Mouse (Mus musculus) heart, embryonic 11.5 days (tissue): ENCODE measurements around the gene Lmo1. TPM values are rescaled to one million over a fixed set of nuclear protein-coding genes. Genes with fewer than 3 reads are reported as not detected.

ENCODE experiments used
- ATAC-seq: fragments of 200-750 bp; cut with Nextera tagmentation; replicated peaks from 2 replicates; pipeline ENCODE4 v1.8.0; 2017; ENCODE audit warnings: moderate library complexity; ENCODE audit not compliant: insufficient number of reproducible peaks, low FRiP score, low TSS enrichment
- H3K27ac ChIP-seq: fragments of 300-500 bp; sonication (generic); 2 replicates; pipeline ENCODE4 v1.5.1; 2014; ENCODE audit warnings: mild to moderate bottlenecking, low read depth, low read length
- H3K27me3 ChIP-seq: fragments of 300-500 bp; sonication (generic); 2 replicates; pipeline ENCODE4 v1.6.1; 2014; ENCODE audit warnings: mild to moderate bottlenecking, low read length, mixed read lengths; ENCODE audit not compliant: control insufficient read depth, insufficient read depth
- H3K36me3 ChIP-seq: fragments of 300-500 bp; sonication (generic); 2 replicates; pipeline ENCODE4 v1.6.1; 2014; ENCODE audit warnings: mild to moderate bottlenecking, low read length, moderate library complexity, mixed read lengths; ENCODE audit not compliant: control insufficient read depth, insufficient read depth
- H3K4me1 ChIP-seq: fragments of 300-500 bp; sonication (generic); 2 replicates; pipeline ENCODE4 v1.6.1; 2014; ENCODE audit warnings: low read length; ENCODE audit not compliant: control insufficient read depth, insufficient read depth
- H3K4me2 ChIP-seq: fragments of 300-500 bp; sonication (generic); 2 replicates; pipeline ENCODE4 v1.6.1; 2014; ENCODE audit warnings: mild to moderate bottlenecking, moderate library complexity
- H3K4me3 ChIP-seq: fragments of 300-500 bp; sonication (generic); 2 replicates; pipeline ENCODE4 v1.5.1; 2014; ENCODE audit warnings: low read depth, low read length
- H3K9ac ChIP-seq: fragments of 300-500 bp; sonication (generic); 2 replicates; pipeline ENCODE4 v1.6.1; 2014; ENCODE audit warnings: mild to moderate bottlenecking, low read depth, low read length, moderate library complexity
- H3K9me3 ChIP-seq: fragments of 300-500 bp; sonication (generic); replicated peaks from 2 replicates; pipeline ENCODE4 v1.6.1; 2016; ENCODE audit warnings: low read length; ENCODE audit not compliant: control insufficient read depth
- WGBS: fragments of 180-500 bp; shearing (Covaris S2); extraction: QIAGEN DNeasy Blood & Tissue Kit; methylation state at CpG from one replicate; pipeline ENCODE4 v1.1.7; 2014; ENCODE audit not compliant: insufficient replicate concordance; 5-methylcytosine and 5-hydroxymethylcytosine counted together
- polyA plus RNA-seq: library from polyadenylated mRNA; unstranded; fragments of >200 nt; fragmentation: Nextera tagmentation; extraction: Ambion mirVana; gene quantifications from 2 replicates; pipeline ENCODE4 v1.2.1, GENCODE M21; 2014

Lmo1 gene
- 1.7 and 2.1 TPM in 2 replicates for polyA plus RNA-seq

DNA sequence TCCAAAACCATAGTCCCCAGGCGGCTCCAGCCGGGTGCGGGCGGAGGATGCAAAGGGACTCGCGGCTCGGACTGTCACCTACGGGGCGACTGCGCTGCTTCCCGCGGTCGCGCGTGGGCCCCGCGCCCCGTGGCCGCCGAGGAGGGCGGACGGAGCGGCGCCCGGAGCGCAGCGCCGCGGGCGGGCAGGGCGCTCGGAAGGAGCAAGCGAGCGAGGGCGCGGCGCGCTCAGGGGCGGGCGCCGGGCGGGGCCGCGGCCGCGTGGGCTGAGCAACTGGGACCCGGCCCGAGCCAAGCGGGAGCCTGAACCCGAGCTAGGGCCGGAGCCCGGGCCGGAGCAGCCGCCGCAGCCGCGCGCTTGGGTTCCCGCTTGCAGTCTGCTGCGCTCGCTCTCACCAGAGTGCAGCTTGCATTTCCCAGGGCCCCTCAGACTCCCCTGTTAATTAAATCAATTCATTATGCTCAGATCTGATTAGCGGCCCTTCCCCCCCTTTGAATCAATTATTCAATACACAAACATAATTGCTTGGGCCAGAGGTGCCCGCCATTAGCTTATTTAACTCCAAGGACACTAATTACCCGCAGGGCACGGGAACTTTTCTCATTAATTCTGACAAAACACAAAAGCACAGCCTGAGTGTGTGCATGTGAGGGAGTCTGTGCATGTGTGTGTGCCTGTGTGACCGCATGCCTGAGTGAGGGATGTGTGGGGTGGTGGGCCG lies at the start of gene Lmo1:
TSS of gene Lmo1 (minus strand) at position 259 of the 721 bp plus-strand sequence.
- ATAC-seq, result no peak
- H3K4me1 ChIP-seq, result peaks cover 7% of the 10 kb centered on the region; the same call in 1 of the 2 replicates
- peaks cover 62% of the 10 kb centered on the region for H3K27me3 ChIP-seq
- peak within 1 kb of the TSS; percentile 67; the same call in 1 of the 2 replicates for H3K9ac ChIP-seq
- no peaks in the 10 kb centered on the region for H3K36me3 ChIP-seq
- H3K27ac ChIP-seq, result no peak within 1 kb of the TSS
- peak within 1 kb of the TSS; percentile 64 for H3K4me3 ChIP-seq
- under 1% methylated on average over 55 of the region's 67 CpGs for WGBS
- peak within 1 kb of the TSS; percentile 100 for H3K4me2 ChIP-seq
- H3K9me3 ChIP-seq, result no peaks in the 10 kb centered on the region

DNA sequence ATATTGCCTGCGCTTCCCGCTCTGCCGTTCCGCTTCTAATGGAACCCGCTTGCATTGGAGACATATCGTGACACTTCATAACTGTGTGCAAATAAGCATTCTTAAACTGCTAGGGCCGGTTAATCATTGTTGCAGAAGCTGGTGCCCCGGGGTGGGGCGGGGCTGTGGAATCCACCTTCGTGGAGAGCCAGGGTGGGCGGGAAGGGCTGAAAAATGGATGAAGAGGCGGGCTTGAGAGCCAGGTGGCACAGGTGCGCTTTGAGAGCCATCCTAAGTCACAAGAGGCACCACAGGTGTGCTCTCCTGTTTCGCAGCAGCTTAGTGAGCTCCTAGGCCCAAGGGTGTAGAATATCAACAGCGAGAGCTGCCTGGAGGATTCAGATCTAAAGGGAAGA lies 46.7 kb upstream of the Lmo1 start:
- Histone ChIP-seq H3K4me2 (no peak overlapping the region), H3K9ac (no peak overlapping the region), H3K4me1 (no peaks in the 10 kb centered on the region), H3K36me3 (no peaks in the 10 kb centered on the region), H3K27ac (no peak overlapping the region), H3K4me3 (no peak overlapping the region), H3K27me3 (no peaks in the 10 kb centered on the region), H3K9me3 (no peaks in the 10 kb centered on the region)
- ATAC-seq, result no peak
- 77% methylated on average over 15 of the region's 15 CpGs for WGBS

DNA sequence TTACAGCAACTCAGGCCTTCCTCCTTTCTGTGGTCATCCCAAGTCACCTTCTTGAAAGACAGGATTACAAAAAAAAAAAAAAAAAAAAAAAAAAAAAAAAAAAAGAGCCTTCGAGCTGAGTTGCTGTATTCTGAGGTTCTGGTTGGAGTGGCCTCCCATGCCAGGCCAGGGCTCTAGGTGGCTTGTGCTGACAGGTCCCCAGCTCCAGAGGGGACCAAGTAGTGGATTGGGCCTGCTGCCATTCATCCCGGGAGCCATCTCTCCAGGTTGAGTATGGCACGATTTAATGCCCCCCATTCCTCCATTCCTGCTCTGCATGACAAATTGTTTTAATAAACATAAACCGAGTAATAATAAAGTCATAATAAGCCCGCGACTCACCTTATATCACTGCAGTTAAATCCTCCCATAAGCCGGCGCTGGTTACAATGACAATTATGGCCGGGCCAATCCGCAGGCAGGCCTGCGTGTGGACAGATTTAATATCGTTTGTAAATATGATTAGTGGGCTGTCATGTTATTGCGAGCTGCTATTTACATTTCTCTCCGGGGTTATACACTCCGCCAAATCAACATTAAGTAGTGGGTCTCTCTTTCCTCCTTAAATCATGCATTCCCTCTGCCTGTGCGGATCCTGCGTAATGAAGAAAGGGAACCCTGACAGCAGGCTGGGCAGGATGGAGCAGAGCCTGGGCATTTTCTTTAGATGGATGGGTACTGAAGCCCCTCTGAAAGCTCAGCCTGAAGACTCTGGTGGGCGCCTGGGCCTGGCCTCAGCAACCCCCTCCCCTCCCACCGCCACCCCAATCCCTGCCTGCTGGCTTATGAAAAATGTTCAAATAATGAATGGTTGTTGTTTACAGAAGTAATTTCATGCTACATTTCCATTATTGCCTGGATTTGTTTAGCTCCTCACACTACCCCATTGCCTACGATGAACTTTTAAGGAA lies 46.0 kb upstream of the Lmo1 start:
- H3K4me2 ChIP-seq, result no peak overlapping the region
- no peak overlapping the region for H3K27ac ChIP-seq
- whole genome bisulfite sequencing, result 87% methylated on average over 20 of the region's 20 CpGs
- H3K4me1 ChIP-seq, result no peaks in the 10 kb centered on the region
- H3K4me3 ChIP-seq, result no peak overlapping the region
- no peaks in the 10 kb centered on the region for H3K36me3 ChIP-seq
- no peaks in the 10 kb centered on the region for H3K9me3 ChIP-seq
- H3K9ac ChIP-seq, result no peak overlapping the region
- ATAC-seq, result no peak
- no peaks in the 10 kb centered on the region for H3K27me3 ChIP-seq

DNA sequence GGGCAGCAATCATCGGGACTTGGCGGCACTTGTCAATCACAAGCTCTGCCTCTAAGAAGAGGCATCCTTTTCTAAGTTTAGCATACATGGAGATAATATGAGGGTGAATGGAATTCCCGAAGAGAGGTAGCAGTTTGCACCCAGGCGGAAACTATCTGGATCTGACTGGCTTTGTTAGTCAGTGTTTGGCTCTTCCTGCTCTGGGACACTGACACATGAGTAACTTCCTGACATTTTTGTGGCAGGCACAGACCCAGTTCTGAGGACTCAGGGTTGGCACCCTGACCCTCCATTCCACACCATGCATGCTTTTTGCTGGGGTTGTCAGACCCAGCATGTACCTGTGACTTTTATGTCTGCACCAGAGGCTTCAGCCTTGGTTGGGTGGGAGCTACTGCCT lies 45.0 kb upstream of the Lmo1 start:
- Histone ChIP-seq H3K9me3 (no peaks in the 10 kb centered on the region), H3K4me3 (no peak overlapping the region), H3K27me3 (no peaks in the 10 kb centered on the region), H3K9ac (no peak overlapping the region), H3K4me1 (no peaks in the 10 kb centered on the region), H3K4me2 (no peak overlapping the region), H3K27ac (no peak overlapping the region), H3K36me3 (no peaks in the 10 kb centered on the region)
- WGBS, result 46% methylated on average over 4 of the region's 4 CpGs
- no peak for ATAC-seq

DNA sequence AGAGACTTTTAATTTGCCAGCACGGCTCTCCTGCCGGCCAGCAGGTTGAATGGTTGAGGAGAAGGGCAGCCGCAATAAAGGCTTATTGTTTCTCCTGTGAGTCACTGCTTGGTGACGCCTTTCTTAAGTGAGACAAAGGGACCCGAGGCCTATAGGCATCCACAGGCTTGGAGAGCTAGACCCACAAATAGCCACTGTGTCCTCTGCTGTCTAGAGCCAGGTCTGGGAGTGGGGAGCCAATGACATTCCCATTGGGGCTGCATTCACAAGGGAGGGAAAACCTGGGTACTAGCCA lies 43.9 kb upstream of the Lmo1 start:
- H3K4me1 ChIP-seq, result no peaks in the 10 kb centered on the region
- H3K36me3 ChIP-seq, result no peaks in the 10 kb centered on the region
- H3K27ac ChIP-seq, result no peak overlapping the region
- no peak overlapping the region for H3K4me2 ChIP-seq
- H3K4me3 ChIP-seq, result no peak overlapping the region
- H3K9ac ChIP-seq, result no peak overlapping the region
- 58% methylated on average over 5 of the region's 5 CpGs for WGBS
- no peak for ATAC-seq
- no peaks in the 10 kb centered on the region for H3K9me3 ChIP-seq
- H3K27me3 ChIP-seq, result no peaks in the 10 kb centered on the region

DNA sequence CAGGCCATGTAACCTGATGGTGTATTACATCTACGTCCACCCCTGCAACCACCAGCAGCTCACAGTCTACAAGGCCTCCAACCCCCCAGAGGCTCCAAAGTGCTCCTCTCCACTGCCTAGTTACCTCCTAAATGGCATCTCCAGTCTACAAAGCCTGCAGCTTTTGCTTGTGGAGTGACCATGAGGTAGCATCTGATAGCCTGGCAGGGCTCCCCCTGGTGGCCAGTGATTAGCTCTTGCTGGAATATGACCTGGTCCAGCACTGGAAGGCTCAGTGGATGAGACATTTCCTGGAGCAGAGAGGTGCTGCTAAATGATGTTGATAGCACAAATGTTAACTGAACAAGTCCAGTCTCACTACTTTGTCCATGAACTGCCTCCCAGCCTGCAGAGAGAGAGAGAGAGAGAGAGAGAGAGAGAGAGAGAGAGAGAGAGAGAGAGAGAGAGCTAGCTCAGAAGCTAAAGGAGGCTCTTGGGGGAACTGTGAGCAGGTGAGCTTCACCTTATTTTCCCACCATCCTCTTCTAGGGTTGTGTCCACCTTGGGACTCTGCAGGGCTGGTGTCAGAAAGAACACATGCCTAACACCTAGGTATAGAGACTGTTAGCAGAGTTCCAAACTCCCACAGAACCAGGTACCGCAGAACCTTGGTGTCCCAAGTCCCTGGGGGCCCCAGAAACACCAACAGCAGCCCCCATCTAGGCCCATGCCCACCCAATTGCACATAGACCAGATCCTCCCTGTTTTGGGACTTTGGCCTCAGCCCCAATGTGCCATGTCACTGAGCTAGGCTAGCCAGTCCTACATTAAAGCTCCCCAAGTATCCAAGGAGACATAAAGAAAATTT lies 43.3 kb upstream of the Lmo1 start:
- Histone ChIP-seq H3K36me3 (no peaks in the 10 kb centered on the region), H3K9ac (no peak overlapping the region), H3K27me3 (no peaks in the 10 kb centered on the region), H3K4me2 (no peak overlapping the region), H3K9me3 (no peaks in the 10 kb centered on the region), H3K4me1 (no peaks in the 10 kb centered on the region), H3K27ac (no peak overlapping the region), H3K4me3 (no peak overlapping the region)
- WGBS, result 75% methylated on average over 2 of the region's 2 CpGs
- ATAC-seq, result 0 out of 2 replicates have a peak, but pooled peaks have one; percentile 22

DNA sequence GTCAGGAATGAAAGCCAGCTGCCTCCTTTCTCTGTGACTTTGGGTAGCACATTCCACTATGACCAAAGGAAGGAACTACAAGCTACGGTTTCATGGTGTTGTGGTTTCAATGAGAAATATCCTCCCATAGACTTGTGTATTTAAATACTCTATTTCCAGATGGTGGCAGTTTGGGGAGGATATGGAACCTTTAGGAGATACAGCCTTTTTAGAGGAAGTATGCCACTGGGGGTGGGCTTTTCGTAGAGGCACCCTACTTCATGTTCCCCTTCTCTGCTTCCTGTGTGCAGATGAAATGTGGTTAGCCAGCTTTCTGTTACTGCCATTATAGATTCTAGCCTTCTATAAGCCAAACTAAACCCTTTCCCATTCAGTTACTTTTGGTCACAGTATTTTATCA lies 34.8 kb upstream of the Lmo1 start:
- no peak for ATAC-seq
- no peak overlapping the region for H3K4me3 ChIP-seq
- WGBS, result 65% methylated on average over 2 of the region's 2 CpGs

DNA sequence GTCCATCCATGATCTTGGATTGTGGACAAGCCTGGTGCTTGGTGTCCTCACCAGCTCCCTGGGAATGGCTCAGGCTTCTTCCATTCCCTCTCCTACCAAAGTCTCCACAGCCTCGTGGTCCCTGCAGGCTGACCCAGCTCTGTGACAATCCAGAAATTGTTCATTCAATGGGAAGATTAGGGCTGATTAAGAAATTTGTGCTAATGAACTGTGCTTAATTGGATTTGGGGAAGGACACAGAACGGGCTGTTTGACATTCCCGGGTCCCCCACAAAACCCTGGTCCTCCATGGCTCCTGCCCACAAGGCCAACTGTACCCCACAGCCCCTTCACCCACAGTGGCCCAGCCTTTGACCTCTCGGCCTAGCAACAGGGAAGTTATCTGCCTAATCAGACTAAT lies 32.8 kb upstream of the Lmo1 start:
- 73% methylated on average over 4 of the region's 4 CpGs for WGBS
- Histone ChIP-seq H3K27me3 (no peaks in the 10 kb centered on the region), H3K36me3 (no peaks in the 10 kb centered on the region), H3K9me3 (no peaks in the 10 kb centered on the region), H3K27ac (no peak overlapping the region), H3K4me3 (no peak overlapping the region), H3K9ac (no peak overlapping the region), H3K4me2 (no peak overlapping the region), H3K4me1 (no peaks in the 10 kb centered on the region)
- ATAC-seq, result no peak

More for the DNA sequence above, 34.8 kb upstream of the Lmo1 start:
- H3K27ac ChIP-seq, result no peak overlapping the region
- no peak overlapping the region for H3K4me2 ChIP-seq
- no peaks in the 10 kb centered on the region for H3K9me3 ChIP-seq
- no peak overlapping the region for H3K9ac ChIP-seq
- H3K36me3 ChIP-seq, result no peaks in the 10 kb centered on the region
- H3K27me3 ChIP-seq, result no peaks in the 10 kb centered on the region
- H3K4me1 ChIP-seq, result no peaks in the 10 kb centered on the region
